Comparison of ENCODE assay signal across 24 mouse cellular contexts in the genomic region with DNA sequence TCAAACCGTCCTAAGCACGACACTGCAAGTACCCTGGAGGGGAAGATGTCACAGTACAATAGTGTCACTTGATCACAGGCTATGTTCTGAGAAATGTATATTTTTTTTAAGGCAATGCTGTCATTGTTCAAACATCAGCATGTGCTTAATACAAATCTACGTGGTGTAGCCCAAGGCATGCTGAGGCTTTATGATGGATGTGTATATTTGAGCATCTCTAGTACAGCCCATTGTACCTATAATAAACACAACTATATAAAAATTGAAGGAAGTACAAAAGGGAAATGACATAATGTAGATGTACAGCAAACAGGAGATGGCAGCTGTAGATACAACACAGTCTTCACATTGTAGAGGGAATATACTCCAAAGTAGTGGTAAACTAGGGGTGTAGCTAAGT.
"Had no signal": no experiment of that assay in that cellular context is flagged by ENCODE, and none has a peak within 500 bp of the region (broad histone marks: within the 10 kb centered on the region; RNA-seq: fewer than 3 reads in every experiment).

No protein-coding gene starts in this region.

- DNase-seq: forebrain, postnatal 0 days; gastrocnemius, postnatal 14 days; gastrocnemius, postnatal 36 days; heart, adult 18-20 months; heart, postnatal 14 days; heart, postnatal 36 days; kidney, adult 11 months; kidney, adult 2 months; kidney, adult 9 months; kidney, postnatal 14 days; kidney, postnatal 36 days; layer of hippocampus, adult 9-11 months; layer of hippocampus, postnatal 36 days; left cerebral cortex, postnatal 4 days had no signal

- H3K27me3 ChIP-seq: heart, embryonic 13.5 days; heart, embryonic 15.5 days; hindbrain, embryonic 15.5 days; kidney, embryonic 15.5 days; limb, embryonic 13.5 days; limb, embryonic 15.5 days had no signal

- H3K27ac ChIP-seq: heart, embryonic 10.5 days; heart, embryonic 13.5 days; heart, embryonic 15.5 days; hindbrain, embryonic 15.5 days; hindbrain, postnatal 0 days; kidney, embryonic 15.5 days; kidney, postnatal 0 days; limb, embryonic 13.5 days; limb, embryonic 15.5 days had no signal

- ATAC-seq: forebrain, postnatal 0 days; hindbrain, postnatal 0 days; intestine, embryonic 16.5 days had no signal

- H3K9me3 ChIP-seq: heart, embryonic 10.5 days; heart, embryonic 15.5 days; hindbrain, embryonic 15.5 days; kidney, embryonic 15.5 days; limb, embryonic 13.5 days; limb, embryonic 15.5 days had no signal

- H3K4me2 ChIP-seq: heart, embryonic 13.5 days; heart, embryonic 15.5 days; hindbrain, embryonic 15.5 days; kidney, embryonic 15.5 days; limb, embryonic 13.5 days; limb, embryonic 15.5 days had no signal

- H3K4me1 ChIP-seq: heart, embryonic 10.5 days; heart, embryonic 15.5 days; hindbrain, embryonic 15.5 days; kidney, embryonic 15.5 days; limb, embryonic 15.5 days had no signal

- H3K9ac ChIP-seq: forebrain, postnatal 0 days; heart, embryonic 13.5 days; heart, embryonic 15.5 days; hindbrain, embryonic 15.5 days; kidney, embryonic 15.5 days; limb, embryonic 13.5 days; limb, embryonic 15.5 days had no signal

- H3K4me3 ChIP-seq: heart, embryonic 10.5 days; heart, embryonic 13.5 days; heart, embryonic 15.5 days; hindbrain, embryonic 15.5 days; kidney, embryonic 15.5 days; limb, embryonic 13.5 days; limb, embryonic 15.5 days had no signal

- H3K36me3 ChIP-seq: heart, embryonic 10.5 days; heart, embryonic 13.5 days; heart, embryonic 15.5 days; hindbrain, embryonic 15.5 days; kidney, embryonic 15.5 days; limb, embryonic 13.5 days; limb, embryonic 15.5 days had no signal
